Mouse (Mus musculus) stomach, postnatal 0 days (tissue): Measurements from ENCODE around the gene Cbr4. TPM values are rescaled to one million over a fixed set of nuclear protein-coding genes. Genes with fewer than 3 reads are reported as not detected.

ENCODE experiments used
- ATAC-seq: fragments of 200-750 bp; cut with Nextera tagmentation; 2 replicates; pipeline ENCODE4 v1.8.0; 2017; ENCODE audit not compliant: low FRiP score, low TSS enrichment
- DNase-seq: peaks from one replicate; pipeline ENCODE4 v3.0.0-alpha.2; 2016; ENCODE audit warnings: low spot score
- H3K27ac ChIP-seq: fragments of 300-500 bp; sonication (generic); replicated peaks from 2 replicates; pipeline ENCODE4 v1.5.1; 2014; ENCODE audit warnings: mild to moderate bottlenecking, control low read depth
- H3K27me3 ChIP-seq: fragments of 300-500 bp; sonication (generic); 2 replicates; pipeline ENCODE4 v1.6.1; 2014; ENCODE audit warnings: low read length; ENCODE audit not compliant: control insufficient read depth, insufficient read depth
- H3K36me3 ChIP-seq: fragments of 300-500 bp; sonication (generic); 2 replicates; pipeline ENCODE4 v1.6.1; 2014; ENCODE audit warnings: low read length, mixed read lengths; ENCODE audit not compliant: control insufficient read depth, insufficient read depth
- H3K4me1 ChIP-seq: fragments of 300-500 bp; sonication (generic); replicated peaks from 2 replicates; pipeline ENCODE4 v1.6.1; 2014; ENCODE audit warnings: antibody characterized with exemption; ENCODE audit not compliant: control insufficient read depth, insufficient read depth
- H3K4me2 ChIP-seq: fragments of 300-500 bp; sonication (generic); replicated peaks from 2 replicates; pipeline ENCODE4 v1.6.1; 2014; ENCODE audit warnings: low read depth, mild to moderate bottlenecking, control low read depth, moderate library complexity
- H3K4me3 ChIP-seq: fragments of 300-500 bp; sonication (generic); 2 replicates; pipeline ENCODE4 v1.5.1; 2014; ENCODE audit warnings: low read depth, low read length, control low read depth
- H3K9ac ChIP-seq: fragments of 300-500 bp; sonication (generic); 2 replicates; pipeline ENCODE4 v1.6.1; 2014; ENCODE audit warnings: mild to moderate bottlenecking, low read length, control low read depth, mixed read lengths
- H3K9me3 ChIP-seq: fragments of 300-500 bp; sonication (generic); 2 replicates; pipeline ENCODE4 v1.6.1; 2016; ENCODE audit warnings: low read length; ENCODE audit not compliant: control insufficient read depth
- CTCF ChIP-seq: IDR thresholded peaks from 2 replicates; pipeline ENCODE4 v1.5.1; 2016; ENCODE audit warnings: antibody characterized with exemption, low read depth, mild to moderate bottlenecking, moderate library complexity
- EP300 ChIP-seq: optimal IDR thresholded peaks from 2 replicates; pipeline ENCODE3; 2016; ENCODE audit warnings: antibody characterized with exemption
- WGBS: fragments of 180-500 bp; shearing (Covaris S2); extraction: QIAGEN DNeasy Blood & Tissue Kit; methylation state at CpG from one replicate; pipeline ENCODE4 v1.1.7; 2014; 5-methylcytosine and 5-hydroxymethylcytosine counted together
- polyA plus RNA-seq: library from polyadenylated mRNA; unstranded; fragments of >200 nt; fragmentation: Nextera tagmentation; extraction: Ambion mirVana; gene quantifications from 2 replicates; pipeline ENCODE4 v1.2.1, GENCODE M21; 2015

The Cbr4 gene
- polyA plus RNA-seq, 1 experiment from 2014 or later, result 47.0 TPM

GRCm38 (mm10) chr8:61531944-61532795, 44.6 kb downstream of the Cbr4 start:
- peaks cover 8% of the 10 kb centered on the region for H3K36me3 ChIP-seq
- no peaks in the 10 kb centered on the region; the same call in 1 of the 2 replicates for H3K4me1 ChIP-seq
- no peak overlapping the region for H3K9ac ChIP-seq
- H3K9me3 ChIP-seq, result no peaks in the 10 kb centered on the region
- no peak overlapping the region for H3K4me3 ChIP-seq
- no peaks in the 10 kb centered on the region for H3K27me3 ChIP-seq
- no peak for DNase-seq
- no peak overlapping the region for H3K27ac ChIP-seq
- 78% methylated on average over 22 of the region's 22 CpGs for WGBS
- TF ChIP-seq CTCF (peak; percentile 63), EP300 (no peak)
- ATAC-seq, result no peak
- H3K4me2 ChIP-seq, result no peak overlapping the region

- Histone ChIP-seq H3K4me1 (no peaks in the 10 kb centered on the region), H3K9me3 (no peaks in the 10 kb centered on the region), H3K4me3 (no peak overlapping the region), H3K36me3 (peaks cover 8% of the 10 kb centered on the region), H3K27me3 (no peaks in the 10 kb centered on the region), H3K9ac (no peak overlapping the region), H3K27ac (no peak overlapping the region), H3K4me2 (no peak overlapping the region)
- ATAC-seq (no peak), DNase-seq (no peak)
- TF ChIP-seq EP300 (no peak), CTCF (no peak)
- 72% methylated on average over 5 of the region's 5 CpGs for WGBS
Measured at GRCm38 (mm10) chr8:61532831-61533230, 45.3 kb downstream of the Cbr4 start.

- WGBS, result 51% methylated on average over 16 of the region's 16 CpGs
- TF ChIP-seq CTCF (0 out of 2 replicates have a peak, but pooled peaks have one; percentile 13), EP300 (no peak)
- no peaks in the 10 kb centered on the region for H3K4me1 ChIP-seq
- ATAC-seq, result no peak
- no peak overlapping the region for H3K9ac ChIP-seq
- no peaks in the 10 kb centered on the region for H3K9me3 ChIP-seq
- H3K36me3 ChIP-seq, result peaks cover 8% of the 10 kb centered on the region
- no peak overlapping the region for H3K27ac ChIP-seq
- H3K4me2 ChIP-seq, result no peak overlapping the region
- no peaks in the 10 kb centered on the region for H3K27me3 ChIP-seq
- peak; percentile 33 for DNase-seq
- no peak overlapping the region for H3K4me3 ChIP-seq
Measured at GRCm38 (mm10) chr8:61533356-61533926, 45.9 kb downstream of the Cbr4 start.

- no peak overlapping the region for H3K4me3 ChIP-seq
- TF ChIP-seq EP300 (no peak), CTCF (no peak)
- H3K27me3 ChIP-seq, result no peaks in the 10 kb centered on the region
- DNase-seq (no peak), ATAC-seq (no peak)
- H3K4me2 ChIP-seq, result no peak overlapping the region
- H3K36me3 ChIP-seq, result peaks cover 8% of the 10 kb centered on the region
- no peaks in the 10 kb centered on the region for H3K9me3 ChIP-seq
- WGBS, result 83% methylated on average over 11 of the region's 11 CpGs
- no peaks in the 10 kb centered on the region for H3K4me1 ChIP-seq
- no peak overlapping the region for H3K27ac ChIP-seq
- H3K9ac ChIP-seq, result no peak overlapping the region
Measured at GRCm38 (mm10) chr8:61535472-61535871, 47.9 kb downstream of the Cbr4 start.

GRCm38 (mm10) chr8:61537471-61537870, 49.9 kb downstream of the Cbr4 start:
- 51% methylated on average over 5 of the region's 5 CpGs for WGBS
- no peaks in the 10 kb centered on the region for H3K27me3 ChIP-seq
- no peak overlapping the region for H3K4me2 ChIP-seq
- no peak for ATAC-seq
- peaks cover 4% of the 10 kb centered on the region; the same call in 1 of the 2 replicates for H3K36me3 ChIP-seq
- no peak overlapping the region for H3K9ac ChIP-seq
- TF ChIP-seq EP300 (no peak), CTCF (no peak)
- DNase-seq, result no peak
- H3K9me3 ChIP-seq, result no peaks in the 10 kb centered on the region
- no peak overlapping the region for H3K27ac ChIP-seq
- H3K4me3 ChIP-seq, result no peak overlapping the region
- no peaks in the 10 kb centered on the region for H3K4me1 ChIP-seq
